Mouse (Mus musculus): ENCODE results near the gene Phyhd1. TPM values are rescaled to one million over a fixed set of nuclear protein-coding genes. Genes with fewer than 3 reads are reported as not detected.

Gene Phyhd1
- polyA plus RNA-seq, 1 experiment = 24.1 TPM

DNA sequence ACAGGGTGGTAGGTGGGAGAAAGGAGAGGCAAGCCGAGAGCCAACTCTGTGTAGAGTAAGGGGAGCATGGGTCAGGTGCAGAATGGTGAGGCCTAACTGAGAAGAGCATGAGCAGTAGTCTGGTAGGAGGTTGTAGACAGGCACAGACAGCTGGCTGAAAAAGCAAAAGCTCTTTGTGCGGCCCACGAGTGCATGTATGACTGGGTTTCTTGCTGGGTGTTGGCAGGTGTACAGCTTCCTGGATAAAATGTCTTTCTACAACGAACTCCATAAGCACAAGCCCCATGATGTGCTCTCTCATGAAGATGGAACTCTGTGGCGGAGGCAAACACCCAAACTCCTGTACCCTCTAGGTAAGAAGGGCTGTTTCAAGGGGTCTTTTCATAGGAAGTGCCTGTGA, 51.0 kb downstream of the Phyhd1 start:
- Histone ChIP-seq H3K36me3 (ENCODE audit: control insufficient read depth, insufficient read depth, low read length) (peaks cover 29% of the 10 kb centered on the region), H3K4me3 (ENCODE audit: extremely low read depth, insufficient read depth, insufficient read length) (no peak overlapping the region), H3K27me3 (ENCODE audit: control insufficient read depth, insufficient read depth, low read length) (no peaks in the 10 kb centered on the region), H3K27ac (ENCODE audit: insufficient read depth, low read length) (no peak overlapping the region), H3K4me1 (ENCODE audit: control insufficient read depth, insufficient read depth, insufficient read length) (no peaks in the 10 kb centered on the region)
- TF ChIP-seq CTCF (IDR thresholded peaks at IDR 0.05; ENCODE audit: extremely low read depth, insufficient read depth, insufficient read length, insufficient replicate concordance) (no peak), POLR2A (IDR thresholded peaks at IDR 0.05; ENCODE audit: low read depth, low read length) (no peak)
- WGBS = 94% methylated on average over 5 of the region's 5 CpGs
- DNase-seq (ENCODE audit: low read depth in 1 of 2, low spot score in 2 of 2) = no peak

DNA sequence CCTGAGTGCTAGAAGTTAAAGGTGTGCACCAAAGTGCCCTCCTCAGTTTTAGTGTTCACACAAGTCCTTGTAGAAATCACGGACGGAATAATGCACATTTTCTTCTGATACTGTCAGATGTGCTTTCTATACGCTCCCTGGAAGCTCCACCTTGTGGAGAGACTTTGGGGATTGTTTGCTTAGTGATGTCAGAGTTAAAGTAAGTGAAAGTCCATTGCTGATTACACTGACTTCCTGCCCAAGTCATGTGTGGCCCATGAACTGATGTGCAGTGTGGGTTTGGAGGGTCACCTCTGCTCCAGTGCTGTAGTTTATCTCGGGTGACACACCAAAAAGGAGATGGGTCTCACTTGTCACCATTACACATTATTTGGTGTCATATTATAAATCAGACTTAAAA, 53.3 kb downstream of the Phyhd1 start:
- 86% methylated on average over 4 of the region's 4 CpGs for WGBS
- no peak for DNase-seq (ENCODE audit: low read depth in 1 of 2, low spot score in 2 of 2)
- Histone ChIP-seq H3K27ac (ENCODE audit: insufficient read depth, low read length) (no peak overlapping the region), H3K36me3 (ENCODE audit: control insufficient read depth, insufficient read depth, low read length) (peaks cover 36% of the 10 kb centered on the region), H3K4me1 (ENCODE audit: control insufficient read depth, insufficient read depth, insufficient read length) (no peaks in the 10 kb centered on the region), H3K4me3 (ENCODE audit: extremely low read depth, insufficient read depth, insufficient read length) (no peak overlapping the region), H3K27me3 (ENCODE audit: control insufficient read depth, insufficient read depth, low read length) (no peaks in the 10 kb centered on the region)
- TF ChIP-seq POLR2A (IDR thresholded peaks at IDR 0.05; ENCODE audit: low read depth, low read length) = no peak

DNA sequence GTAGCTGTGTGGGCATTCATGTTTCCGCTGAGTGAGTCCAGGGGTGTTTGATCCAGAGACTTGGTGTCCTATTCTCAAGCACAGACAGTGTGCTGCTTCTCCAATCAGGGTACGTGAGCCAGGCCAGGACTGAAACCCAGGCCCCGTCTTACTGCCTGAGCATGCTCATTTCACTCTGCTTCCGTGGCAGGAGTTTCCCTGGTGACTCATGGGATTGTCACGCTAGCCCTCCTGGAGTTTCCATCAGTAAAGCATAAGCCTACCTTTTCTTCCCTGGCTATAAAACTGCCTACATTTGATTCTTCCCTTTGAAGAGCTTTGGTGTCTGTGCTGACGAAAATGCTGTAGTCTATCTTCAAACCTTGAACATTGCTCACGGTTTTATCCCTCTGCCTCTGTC, 57.1 kb downstream of the Phyhd1 start:
- H3K27ac ChIP-seq (ENCODE audit: insufficient read depth, low read length) = no peak overlapping the region
- no peak for TF ChIP-seq POLR2A (IDR thresholded peaks at IDR 0.05; ENCODE audit: low read depth, low read length)
- TF ChIP-seq CTCF (IDR thresholded peaks at IDR 0.05; ENCODE audit: extremely low read depth, insufficient read depth, insufficient read length, insufficient replicate concordance) = no peak
- no peak overlapping the region for H3K4me3 ChIP-seq (ENCODE audit: extremely low read depth, insufficient read depth, insufficient read length)
- DNase-seq (ENCODE audit: low read depth in 1 of 2, low spot score in 2 of 2) = no peak
- H3K27me3 ChIP-seq (ENCODE audit: control insufficient read depth, insufficient read depth, low read length) = no peaks in the 10 kb centered on the region
- no peaks in the 10 kb centered on the region for H3K4me1 ChIP-seq (ENCODE audit: control insufficient read depth, insufficient read depth, insufficient read length)
- WGBS = 95% methylated on average over 7 of the region's 7 CpGs
- H3K36me3 ChIP-seq (ENCODE audit: control insufficient read depth, insufficient read depth, low read length) = peaks cover 47% of the 10 kb centered on the region

DNA sequence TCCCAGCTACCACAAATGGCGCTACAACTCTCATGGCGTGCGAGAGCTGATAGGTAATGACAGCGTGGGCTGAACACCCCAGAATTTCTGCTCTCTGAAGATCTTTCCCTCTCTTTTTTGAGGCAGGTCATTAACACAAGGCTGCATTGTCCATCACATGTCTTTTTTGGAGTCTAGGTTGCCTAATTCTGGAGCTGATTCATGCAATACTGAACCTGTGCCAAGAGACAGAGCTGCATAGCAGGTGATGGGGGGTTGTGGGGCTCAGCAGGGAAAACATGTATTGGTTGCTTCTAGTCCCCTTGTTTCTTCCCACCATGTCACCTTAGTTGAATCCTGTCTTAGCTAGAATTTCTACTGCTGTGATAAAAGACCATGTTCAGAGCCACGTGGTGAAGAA, 59.3 kb downstream of the Phyhd1 start:
- DNase-seq (ENCODE audit: low read depth in 1 of 2, low spot score in 2 of 2) = no peak
- H3K36me3 ChIP-seq (ENCODE audit: control insufficient read depth, insufficient read depth, low read length) = peaks cover 52% of the 10 kb centered on the region
- H3K4me1 ChIP-seq (ENCODE audit: control insufficient read depth, insufficient read depth, insufficient read length) = no peaks in the 10 kb centered on the region
- no peak overlapping the region for H3K27ac ChIP-seq (ENCODE audit: insufficient read depth, low read length)
- WGBS = 93% methylated on average over 5 of the region's 5 CpGs
- TF ChIP-seq POLR2A (IDR thresholded peaks at IDR 0.05; ENCODE audit: low read depth, low read length) (no peak), CTCF (IDR thresholded peaks at IDR 0.05; ENCODE audit: extremely low read depth, insufficient read depth, insufficient read length, insufficient replicate concordance) (no peak)
- H3K4me3 ChIP-seq (ENCODE audit: extremely low read depth, insufficient read depth, insufficient read length) = no peak overlapping the region
- no peaks in the 10 kb centered on the region for H3K27me3 ChIP-seq (ENCODE audit: control insufficient read depth, insufficient read depth, low read length)

DNA sequence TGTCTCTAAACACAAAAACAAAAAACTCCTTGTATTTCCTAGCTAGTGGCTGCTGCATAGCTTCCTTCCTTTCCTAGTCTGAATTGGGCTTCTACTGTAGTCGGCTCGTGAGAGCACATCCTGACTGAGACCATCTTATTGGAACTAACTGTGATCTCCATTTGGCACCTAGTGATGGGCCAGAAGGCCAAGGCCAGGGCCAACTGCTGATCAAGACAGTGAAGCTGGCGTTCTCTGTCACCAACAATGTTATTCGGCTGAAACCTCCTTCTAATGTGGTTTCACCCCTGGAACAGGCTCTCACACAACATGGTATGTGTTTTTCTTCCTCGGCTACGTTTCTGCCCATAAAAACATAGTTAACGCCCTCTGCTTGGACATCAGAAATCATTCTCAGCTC, 61.3 kb downstream of the Phyhd1 start:
- DNase-seq (ENCODE audit: low read depth in 1 of 2, low spot score in 2 of 2) = no peak
- H3K36me3 ChIP-seq (ENCODE audit: control insufficient read depth, insufficient read depth, low read length) = peaks cover 52% of the 10 kb centered on the region
- WGBS = 93% methylated on average over 7 of the region's 7 CpGs

DNA sequence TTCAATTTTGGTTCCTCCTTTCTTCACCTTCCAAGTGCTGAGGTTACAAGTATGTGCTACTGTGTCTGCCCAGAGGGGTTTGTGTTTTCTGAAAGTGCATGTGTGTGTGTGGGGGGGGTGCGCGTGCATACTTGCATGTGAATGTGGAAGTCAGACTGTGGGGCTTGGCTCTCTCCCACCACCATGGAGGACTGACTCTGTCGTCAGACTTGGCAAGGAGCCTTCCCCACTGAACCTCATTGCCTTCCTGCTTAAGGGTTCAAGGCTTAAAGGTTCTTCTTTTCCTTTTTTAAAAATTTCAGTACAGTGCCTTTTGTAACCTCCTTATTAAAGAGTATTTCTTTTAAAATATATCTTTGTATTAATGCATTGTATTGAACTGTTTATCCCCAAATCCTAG, 62.8 kb downstream of the Phyhd1 start:
- H3K27ac ChIP-seq (ENCODE audit: insufficient read depth, low read length) = no peak overlapping the region
- no peak for DNase-seq (ENCODE audit: low read depth in 1 of 2, low spot score in 2 of 2)
- 79% methylated on average over 3 of the region's 3 CpGs for WGBS
- no peaks in the 10 kb centered on the region for H3K27me3 ChIP-seq (ENCODE audit: control insufficient read depth, insufficient read depth, low read length)
- H3K4me3 ChIP-seq (ENCODE audit: extremely low read depth, insufficient read depth, insufficient read length) = no peak overlapping the region
- H3K36me3 ChIP-seq (ENCODE audit: control insufficient read depth, insufficient read depth, low read length) = peaks cover 47% of the 10 kb centered on the region
- TF ChIP-seq POLR2A (IDR thresholded peaks at IDR 0.05; ENCODE audit: low read depth, low read length) = no peak
- no peak for TF ChIP-seq CTCF (IDR thresholded peaks at IDR 0.05; ENCODE audit: extremely low read depth, insufficient read depth, insufficient read length, insufficient replicate concordance)
- no peaks in the 10 kb centered on the region for H3K4me1 ChIP-seq (ENCODE audit: control insufficient read depth, insufficient read depth, insufficient read length)

More for the DNA sequence above, 61.3 kb downstream of the Phyhd1 start:
- H3K27ac ChIP-seq (ENCODE audit: insufficient read depth, low read length) = no peak overlapping the region
- no peaks in the 10 kb centered on the region for H3K4me1 ChIP-seq (ENCODE audit: control insufficient read depth, insufficient read depth, insufficient read length)
- no peaks in the 10 kb centered on the region for H3K27me3 ChIP-seq (ENCODE audit: control insufficient read depth, insufficient read depth, low read length)
- no peak for TF ChIP-seq CTCF (IDR thresholded peaks at IDR 0.05; ENCODE audit: extremely low read depth, insufficient read depth, insufficient read length, insufficient replicate concordance)
- TF ChIP-seq POLR2A (IDR thresholded peaks at IDR 0.05; ENCODE audit: low read depth, low read length) = no peak
- H3K4me3 ChIP-seq (ENCODE audit: extremely low read depth, insufficient read depth, insufficient read length) = no peak overlapping the region

Other genes starting within 250 kb of the Phyhd1 start
- 7.6 and 12.3 TPM in 2 replicates for gene Wdr34, start 217.3 kb upstream of the Phyhd1 start, polyA plus RNA-seq (2012; rRNA removed)
- gene Set, start 208.8 kb upstream of the Phyhd1 start, polyA plus RNA-seq (2012; rRNA removed) = 42.2 and 55.0 TPM in 2 replicates
- 4.6 and 4.9 TPM in 2 replicates for gene Pkn3, start 188.5 kb upstream of the Phyhd1 start, polyA plus RNA-seq (2012; rRNA removed)
- gene Zdhhc12, start 172.6 kb upstream of the Phyhd1 start, polyA plus RNA-seq (2012; rRNA removed) = 56.2 and 92.3 TPM in 2 replicates
- gene Zer1, start 141.6 kb upstream of the Phyhd1 start, polyA plus RNA-seq (2012; rRNA removed) = 59.0 and 78.3 TPM in 2 replicates
- 48.5 and 50.9 TPM in 2 replicates for gene Tbc1d13, start 132.5 kb upstream of the Phyhd1 start, polyA plus RNA-seq (2012; rRNA removed)
- 19.4 and 33.0 TPM in 2 replicates for gene Endog, start 94.7 kb upstream of the Phyhd1 start, polyA plus RNA-seq (2012; rRNA removed)
- gene Spout1, start 87.7 kb upstream of the Phyhd1 start, polyA plus RNA-seq (2012; rRNA removed) = 19.1 and 23.3 TPM in 2 replicates
- 9.7 and 11.5 TPM in 2 replicates for gene Kyat1, start 60.4 kb upstream of the Phyhd1 start, polyA plus RNA-seq (2012; rRNA removed)
- gene Lrrc8a, start 28.5 kb upstream of the Phyhd1 start, polyA plus RNA-seq (2012; rRNA removed) = 22.1 and 25.6 TPM in 2 replicates
- 6.0 and 9.6 TPM in 2 replicates for gene Gm28035, start 25.6 kb upstream of the Phyhd1 start, polyA plus RNA-seq (2012; rRNA removed)
- not detected in 2 replicates for gene Gm28038, start 14.8 kb downstream of the Phyhd1 start, polyA plus RNA-seq (2012; rRNA removed)
- gene Dolk, start 20.1 kb downstream of the Phyhd1 start, polyA plus RNA-seq (2012; rRNA removed) = 11.0 and 11.6 TPM in 2 replicates
- gene Nup188, start 20.2 kb downstream of the Phyhd1 start, polyA plus RNA-seq (2012; rRNA removed) = 32.4 and 45.2 TPM in 2 replicates
- 92.3 and 114 TPM in 2 replicates for gene Sh3glb2, start 93.1 kb downstream of the Phyhd1 start, polyA plus RNA-seq (2012; rRNA removed)
- 11.1 and 11.7 TPM in 2 replicates for gene Miga2, start 98.0 kb downstream of the Phyhd1 start, polyA plus RNA-seq (2012; rRNA removed)
- 31.9 and 48.2 TPM in 2 replicates for gene Dolpp1, start 126.1 kb downstream of the Phyhd1 start, polyA plus RNA-seq (2012; rRNA removed)
- gene Crat, start 149.6 kb downstream of the Phyhd1 start, polyA plus RNA-seq (2012; rRNA removed) = 53.9 and 55.2 TPM in 2 replicates
- gene Ptpa, start 149.8 kb downstream of the Phyhd1 start, polyA plus RNA-seq (2012; rRNA removed) = 136 and 152 TPM in 2 replicates
- gene Ier5l, start 208.0 kb downstream of the Phyhd1 start, polyA plus RNA-seq (2012; rRNA removed) = 4.7 and 9.1 TPM in 2 replicates

Measured in spleen, adult 2 months (tissue).